Mouse (Mus musculus): Measurements from ENCODE around the gene Dact2. TPM values are rescaled to one million over a fixed set of nuclear protein-coding genes. Genes with fewer than 3 reads are reported as not detected.

Dact2 gene
- total and polyA plus RNA-seq, 2 experiments from 2014 or later, result 2.1 to 10.8 TPM

- no peak overlapping the region for H3K27ac ChIP-seq (ENCODE audit: low read depth, low read length)
- no peak for TF ChIP-seq CTCF (IDR thresholded peaks at IDR 0.05; ENCODE audit: low read depth)
- H3K4me1 ChIP-seq (ENCODE audit: insufficient read depth), result no peaks in the 10 kb centered on the region
- DNase-seq (no peak), ATAC-seq (no peak)
- 71% methylated on average over 7 of the region's 7 CpGs for WGBS
- no peak overlapping the region for H3K4me3 ChIP-seq (ENCODE audit: low read depth, low read length)
- no peak overlapping the region for H3K4me2 ChIP-seq (ENCODE audit: low read depth)
- no peaks in the 10 kb centered on the region for H3K36me3 ChIP-seq (ENCODE audit: insufficient read depth)
- no peaks in the 10 kb centered on the region for H3K9me3 ChIP-seq (ENCODE audit: low read length)
- H3K9ac ChIP-seq, result no peak overlapping the region
- no peaks in the 10 kb centered on the region for H3K27me3 ChIP-seq (ENCODE audit: insufficient read depth, low read length)
Measured at GRCm38 (mm10) chr17:14212796-14213195, 8.7 kb upstream of the Dact2 start.

GRCm38 (mm10) chr17:14207093-14207561 lies 3.0 kb upstream of the Dact2 start:
- peak; percentile 20; the same call in 1 of the 2 replicates for ATAC-seq

GRCm38 (mm10) chr17:14206062-14206461 lies 2.0 kb upstream of the Dact2 start:
- H3K36me3 ChIP-seq (ENCODE audit: insufficient read depth), result no peaks in the 10 kb centered on the region
- peak; percentile 95 for TF ChIP-seq CTCF (IDR thresholded peaks at IDR 0.05; ENCODE audit: low read depth)
- H3K9me3 ChIP-seq (ENCODE audit: low read length), result no peaks in the 10 kb centered on the region
- peaks cover 9% of the 10 kb centered on the region for H3K27me3 ChIP-seq (ENCODE audit: insufficient read depth, low read length)
- ATAC-seq (peak; percentile 49; the same call in 1 of the 2 replicates), DNase-seq (peak; percentile 84)
- H3K27ac ChIP-seq (ENCODE audit: low read depth, low read length), result no peak overlapping the region
- H3K9ac ChIP-seq, result no peak overlapping the region
- peaks cover 5% of the 10 kb centered on the region for H3K4me1 ChIP-seq (ENCODE audit: insufficient read depth)
- 31% methylated on average over 3 of the region's 3 CpGs for WGBS
- no peak overlapping the region for H3K4me2 ChIP-seq (ENCODE audit: low read depth)
- H3K4me3 ChIP-seq (ENCODE audit: low read depth, low read length), result no peak overlapping the region

More at GRCm38 (mm10) chr17:14207093-14207561, 3.0 kb upstream of the Dact2 start:
- Histone ChIP-seq H3K36me3 (ENCODE audit: insufficient read depth) (no peaks in the 10 kb centered on the region), H3K9ac (no peak overlapping the region), H3K9me3 (ENCODE audit: low read length) (no peaks in the 10 kb centered on the region), H3K4me3 (ENCODE audit: low read depth, low read length) (no peak overlapping the region), H3K4me2 (ENCODE audit: low read depth) (no peak overlapping the region), H3K27ac (ENCODE audit: low read depth, low read length) (peak overlapping the region; percentile 46), H3K4me1 (ENCODE audit: insufficient read depth) (peaks cover 5% of the 10 kb centered on the region), H3K27me3 (ENCODE audit: insufficient read depth, low read length) (peaks cover 9% of the 10 kb centered on the region)
- peak; percentile 49 for DNase-seq
- 19% methylated on average over 5 of the region's 5 CpGs for WGBS
- TF ChIP-seq CTCF (IDR thresholded peaks at IDR 0.05; ENCODE audit: low read depth), result no peak

- 83% methylated on average over 3 of the region's 3 CpGs for WGBS
Measured at GRCm38 (mm10) chr17:14205236-14205635, 1.1 kb upstream of the Dact2 start.

GRCm38 (mm10) chr17:14203121-14203941 lies 773 bp downstream of the Dact2 start:
- DNase-seq (no peak), ATAC-seq (peak; percentile 63)
- H3K36me3 ChIP-seq (ENCODE audit: insufficient read depth), result no peaks in the 10 kb centered on the region
- H3K4me1 ChIP-seq (ENCODE audit: insufficient read depth), result peaks cover 5% of the 10 kb centered on the region
- peaks cover 9% of the 10 kb centered on the region for H3K27me3 ChIP-seq (ENCODE audit: insufficient read depth, low read length)
- no peak overlapping the region; the same call in 1 of the 2 replicates for H3K27ac ChIP-seq (ENCODE audit: low read depth, low read length)
- peak overlapping the region; percentile 97 for H3K4me2 ChIP-seq (ENCODE audit: low read depth)
- TF ChIP-seq CTCF (IDR thresholded peaks at IDR 0.05; ENCODE audit: low read depth), result no peak
- under 1% methylated on average over 91 of the region's 97 CpGs for WGBS
- no peaks in the 10 kb centered on the region for H3K9me3 ChIP-seq (ENCODE audit: low read length)
- H3K4me3 ChIP-seq (ENCODE audit: low read depth, low read length), result peak overlapping the region; percentile 69
- H3K9ac ChIP-seq, result peak overlapping the region; percentile 66

More at GRCm38 (mm10) chr17:14205236-14205635, 1.1 kb upstream of the Dact2 start:
- no peaks in the 10 kb centered on the region for H3K9me3 ChIP-seq (ENCODE audit: low read length)
- H3K4me3 ChIP-seq (ENCODE audit: low read depth, low read length), result no peak overlapping the region
- H3K36me3 ChIP-seq (ENCODE audit: insufficient read depth), result no peaks in the 10 kb centered on the region
- peaks cover 5% of the 10 kb centered on the region for H3K4me1 ChIP-seq (ENCODE audit: insufficient read depth)
- TF ChIP-seq CTCF (IDR thresholded peaks at IDR 0.05; ENCODE audit: low read depth), result no peak
- H3K9ac ChIP-seq, result no peak overlapping the region
- no peak overlapping the region for H3K27ac ChIP-seq (ENCODE audit: low read depth, low read length)
- ATAC-seq (no peak), DNase-seq (no peak)
- H3K27me3 ChIP-seq (ENCODE audit: insufficient read depth, low read length), result peaks cover 9% of the 10 kb centered on the region
- H3K4me2 ChIP-seq (ENCODE audit: low read depth), result no peak overlapping the region

- Histone ChIP-seq H3K9me3 (ENCODE audit: low read length) (no peaks in the 10 kb centered on the region), H3K4me3 (ENCODE audit: low read depth, low read length) (peak overlapping the region; percentile 69), H3K27me3 (ENCODE audit: insufficient read depth, low read length) (peaks cover 9% of the 10 kb centered on the region), H3K4me2 (ENCODE audit: low read depth) (peak overlapping the region; percentile 97), H3K27ac (ENCODE audit: low read depth, low read length) (no peak overlapping the region), H3K9ac (peak overlapping the region; percentile 66; the same call in 1 of the 2 replicates), H3K4me1 (ENCODE audit: insufficient read depth) (peaks cover 5% of the 10 kb centered on the region), H3K36me3 (ENCODE audit: insufficient read depth) (no peaks in the 10 kb centered on the region)
- TF ChIP-seq CTCF (IDR thresholded peaks at IDR 0.05; ENCODE audit: low read depth), result no peak
- WGBS, result 2% methylated on average over 18 of the region's 18 CpGs
- ATAC-seq, result no peak
- no peak for DNase-seq
Measured at GRCm38 (mm10) chr17:14202291-14203030, 1.6 kb downstream of the Dact2 start.

Measured in forebrain, postnatal 0 days (tissue).